Mouse (Mus musculus): ENCODE results near the gene Atg7. TPM values are rescaled to one million over a fixed set of nuclear protein-coding genes. Genes with fewer than 3 reads are reported as not detected.

The Atg7 gene
- total RNA-seq, 2 experiments from 2014 or later, result 15.3 to 16.1 TPM

DNA sequence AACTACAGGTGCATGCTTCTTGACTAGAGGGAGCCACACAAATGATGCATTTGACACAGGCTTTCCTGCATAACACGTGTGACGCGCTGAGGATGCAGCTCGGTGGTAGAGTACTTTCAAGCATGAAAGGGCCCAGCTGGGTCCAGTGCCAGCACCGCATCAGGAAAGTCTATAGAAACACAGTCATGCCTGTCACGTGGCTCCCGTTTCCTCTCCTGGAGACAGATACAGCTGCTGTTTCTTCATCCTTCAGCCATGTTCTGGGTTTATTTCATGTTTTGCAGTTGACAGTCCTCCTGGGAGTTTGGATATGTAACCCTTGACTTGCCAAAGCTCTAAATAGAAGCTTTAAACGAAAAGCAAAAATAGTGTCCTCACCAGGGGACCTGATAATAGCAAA, 135.8 kb downstream of the Atg7 start:
- intact Hi-C loops (cut with DNase I), result no loop called here
- no peak for DNase-seq

DNA sequence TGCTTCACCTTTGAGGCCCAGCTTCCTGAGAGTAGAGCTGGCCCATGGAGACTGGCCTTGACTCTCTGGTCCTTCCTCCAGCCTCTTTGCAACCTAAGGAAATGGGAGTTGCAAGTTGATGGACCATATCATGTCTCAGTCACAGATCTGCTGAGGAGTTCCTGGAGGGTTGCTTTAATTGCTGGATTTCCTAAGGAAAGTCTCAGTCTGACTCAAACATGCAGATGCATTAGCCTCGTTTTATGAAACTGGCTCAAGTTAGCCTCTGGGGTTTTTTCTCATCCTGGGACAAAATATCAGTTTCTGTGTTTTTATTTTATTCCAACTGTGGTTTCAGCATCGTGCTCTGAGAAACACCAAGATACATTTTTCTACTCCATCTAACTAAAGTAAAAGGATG, 137.7 kb downstream of the Atg7 start:
- intact Hi-C loops (cut with DNase I), result no loop called here
- no peak for DNase-seq

DNA sequence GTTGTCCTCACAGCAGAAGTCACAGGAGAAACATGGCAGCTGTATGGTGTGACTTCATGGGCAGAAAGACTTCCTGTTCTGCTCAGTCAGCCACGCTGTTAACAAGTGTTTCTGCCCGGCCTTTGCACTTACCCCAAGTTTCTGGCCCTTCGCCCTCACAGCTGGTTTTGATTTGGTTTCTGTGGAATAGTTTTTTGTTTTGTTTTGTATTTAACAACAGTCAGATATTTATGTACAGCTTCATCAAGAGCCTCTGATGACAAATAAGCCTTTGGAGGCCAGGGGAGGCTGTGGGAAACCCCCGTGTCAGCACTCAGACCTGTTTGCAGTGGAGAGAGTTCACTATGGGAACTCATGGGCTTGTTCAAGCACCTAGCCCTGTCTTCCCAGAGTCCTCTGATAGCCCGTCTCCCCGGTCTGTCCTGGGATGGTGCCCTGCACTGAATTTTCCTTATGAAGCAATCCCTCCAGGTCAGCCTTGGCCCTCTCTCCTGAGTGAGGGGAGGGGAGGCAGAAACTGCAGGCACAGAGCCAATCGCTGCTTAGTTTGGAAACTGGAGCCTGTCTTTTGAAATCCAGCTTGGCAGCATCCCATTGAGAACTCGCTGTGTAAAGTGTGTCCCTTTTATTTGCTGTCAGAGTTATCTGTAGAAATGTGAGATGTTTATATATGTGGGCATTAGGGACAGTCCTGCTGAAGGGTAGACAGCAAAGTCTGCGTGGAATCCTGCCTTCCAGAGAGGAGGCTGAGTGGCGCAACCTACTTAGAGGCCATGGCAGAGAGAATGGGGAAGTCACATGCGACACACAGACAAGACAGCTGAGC, 138.7 kb downstream of the Atg7 start:
- peak; percentile 78 to 79 for DNase-seq
- intact Hi-C loops (cut with DNase I), result no loop called here

DNA sequence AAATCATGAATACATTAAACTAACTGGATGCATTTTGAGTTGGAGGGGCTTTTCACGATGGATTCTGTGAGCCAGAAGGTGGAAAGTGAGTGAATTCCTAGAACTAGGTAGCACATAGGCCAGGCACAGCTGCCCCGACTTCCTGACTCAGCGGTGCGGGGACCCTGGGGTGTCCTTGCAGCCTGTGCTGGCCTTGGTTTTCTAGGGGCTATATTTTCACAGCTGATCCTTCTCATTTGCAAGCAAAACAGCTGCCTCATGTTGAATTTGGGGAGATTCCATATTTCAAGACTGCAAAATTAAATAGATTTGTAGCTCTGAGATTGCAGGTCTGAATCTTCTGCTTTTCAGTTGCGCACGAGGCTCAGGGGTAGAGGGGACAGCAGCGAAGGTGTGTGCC, 139.6 kb downstream of the Atg7 start:
- peak in 1 of 2 experiments; percentile 22 for DNase-seq
- intact Hi-C loops (cut with DNase I), result no loop called here

DNA sequence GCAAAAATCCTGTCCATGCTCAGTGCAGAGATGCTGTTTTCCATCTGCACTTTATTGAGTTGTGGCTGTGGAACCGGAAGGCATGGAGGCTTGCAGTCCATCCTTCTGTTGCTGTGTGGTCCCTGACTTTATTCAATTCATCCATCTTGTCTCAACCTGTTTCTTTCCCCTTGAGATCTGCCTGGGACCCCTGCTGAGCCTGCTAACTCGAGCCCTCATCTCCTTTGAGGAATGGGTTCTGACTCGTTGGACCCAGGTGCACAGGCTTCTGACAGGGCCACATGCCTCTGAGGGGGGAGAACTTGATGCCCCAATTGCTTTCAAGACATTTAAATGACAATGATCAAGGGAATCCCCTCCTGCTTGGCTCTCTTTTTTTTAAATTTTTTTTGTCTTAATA, 143.6 kb downstream of the Atg7 start:
- no peak for DNase-seq
- intact Hi-C loops (cut with DNase I), result no loop called here

DNA sequence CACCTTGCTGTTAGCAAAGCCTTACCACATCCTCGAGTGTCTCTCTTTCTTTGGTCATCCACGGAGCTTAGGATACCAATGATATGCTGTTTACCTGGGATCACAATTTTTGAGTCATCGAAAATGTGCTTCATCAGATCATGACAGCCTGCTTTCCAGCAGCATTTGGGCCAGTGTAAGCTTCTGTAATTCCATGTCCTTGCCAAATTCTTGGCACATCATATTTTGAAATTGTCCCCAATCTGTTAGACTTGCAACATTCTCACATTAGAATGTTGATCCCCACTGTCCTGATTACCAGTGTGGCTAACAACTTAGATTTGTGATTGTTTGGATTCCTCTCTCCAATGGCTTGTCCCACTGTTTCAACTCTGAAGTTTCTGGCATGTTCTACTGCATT, 144.7 kb downstream of the Atg7 start:
- intact Hi-C loops (cut with DNase I), result no loop called here
- DNase-seq, result no peak

DNA sequence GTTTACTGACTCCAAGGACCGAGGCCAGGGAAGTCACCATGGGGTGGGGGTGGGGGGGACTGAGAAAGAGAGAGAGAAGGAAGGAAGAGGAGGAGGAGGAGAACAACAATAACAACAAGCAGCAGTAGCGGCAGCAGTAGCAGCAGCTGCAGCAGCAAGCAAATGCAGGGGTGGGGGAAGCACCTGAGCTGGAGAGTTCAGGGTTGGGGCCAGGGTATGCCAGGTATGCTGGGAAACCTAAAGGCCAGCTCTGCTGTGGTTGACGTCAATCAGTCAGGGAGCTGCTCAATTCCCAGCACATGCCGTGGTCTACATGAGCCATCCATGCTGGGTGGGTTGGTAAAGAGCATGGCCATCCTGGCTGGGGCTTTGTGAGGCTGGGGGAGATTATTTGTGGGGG, 145.8 kb downstream of the Atg7 start:
- intact Hi-C loops (cut with DNase I), result no loop called here
- DNase-seq, result no peak

DNA sequence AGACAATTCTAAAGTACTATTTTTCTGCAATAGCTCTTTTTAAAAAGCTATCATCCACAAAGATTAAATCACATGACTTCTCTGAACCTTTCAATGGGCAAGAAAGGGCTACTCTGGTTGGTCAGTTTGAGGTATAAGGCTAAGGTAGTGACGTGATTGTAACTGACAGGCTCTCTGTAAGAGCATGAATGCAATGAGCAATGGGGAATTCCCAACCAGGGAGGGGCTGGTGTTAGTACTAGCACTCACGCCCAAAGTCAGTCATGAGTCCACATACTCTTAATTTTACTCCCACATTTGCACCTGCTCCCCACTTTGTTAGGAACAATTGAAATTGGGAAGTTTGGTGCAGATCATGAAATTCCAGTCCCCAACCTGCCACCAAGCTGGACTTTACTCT, 147.2 kb downstream of the Atg7 start:
- DNase-seq, result no peak
- intact Hi-C loops (cut with DNase I), result no loop called here

DNA sequence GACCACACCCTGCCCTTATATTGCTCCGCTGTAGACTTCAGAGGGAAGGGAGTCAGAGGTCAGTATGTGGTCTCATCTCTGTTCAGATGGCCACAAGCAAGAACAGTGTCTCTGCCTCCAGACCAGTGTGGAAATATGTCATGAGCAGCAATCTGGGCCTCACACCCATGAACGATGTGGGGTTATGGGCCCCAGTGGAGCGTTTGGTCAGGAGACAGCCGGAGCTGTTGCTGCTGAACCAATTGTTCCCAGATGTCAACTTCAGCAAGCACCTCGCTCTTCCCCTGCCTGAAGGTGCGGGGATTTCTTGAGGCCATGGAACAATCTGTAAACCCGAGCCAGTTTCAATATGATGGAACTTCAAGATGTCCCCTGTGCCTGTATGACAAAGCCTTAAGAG, 148.0 kb downstream of the Atg7 start:
- intact Hi-C loops (cut with DNase I), result no loop called here
- DNase-seq, result no peak

DNA sequence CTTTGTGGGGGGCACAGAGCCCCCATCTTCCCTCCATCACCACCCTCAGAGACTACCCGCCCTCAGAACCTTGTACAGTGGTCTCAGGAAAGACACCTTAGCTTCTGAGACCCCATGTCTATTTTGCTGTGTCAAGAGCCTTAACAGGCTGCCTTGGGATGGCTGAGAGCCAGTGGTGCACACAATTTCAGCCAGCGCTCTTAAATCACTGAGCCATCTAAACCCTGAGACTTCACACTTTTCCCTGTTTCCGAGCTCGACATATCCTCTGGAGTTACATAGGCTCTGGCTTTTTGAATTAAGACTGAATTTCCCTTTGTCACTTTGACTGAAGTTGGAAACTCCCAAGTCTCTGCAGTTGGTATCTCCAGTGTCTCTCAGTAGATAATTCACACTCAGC, 148.9 kb downstream of the Atg7 start:
- intact Hi-C loops (cut with DNase I), result no loop called here

DNA sequence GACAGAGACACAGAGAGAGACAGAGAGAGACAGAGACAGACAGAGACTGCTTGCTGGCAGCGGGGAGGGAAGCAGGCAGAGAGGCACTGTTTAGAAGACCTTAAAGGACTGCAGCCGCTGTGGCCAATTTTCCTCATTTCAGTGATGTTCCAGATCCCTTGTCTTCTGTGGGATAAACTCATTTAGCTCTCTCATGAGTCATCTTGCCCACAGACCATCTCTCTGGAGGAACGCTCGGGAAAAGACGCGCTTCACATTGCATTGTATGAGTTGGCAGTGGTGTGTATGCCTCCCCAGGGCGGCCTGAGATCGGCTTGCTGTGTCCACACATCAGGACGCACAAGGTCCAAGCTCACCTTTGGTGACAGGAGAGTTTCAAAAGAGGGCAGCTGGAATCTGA, 151.8 kb downstream of the Atg7 start:
- intact Hi-C loops (cut with DNase I), result no loop called here
- no peak for DNase-seq

More for the DNA sequence above, 148.9 kb downstream of the Atg7 start:
- no peak for DNase-seq

DNA sequence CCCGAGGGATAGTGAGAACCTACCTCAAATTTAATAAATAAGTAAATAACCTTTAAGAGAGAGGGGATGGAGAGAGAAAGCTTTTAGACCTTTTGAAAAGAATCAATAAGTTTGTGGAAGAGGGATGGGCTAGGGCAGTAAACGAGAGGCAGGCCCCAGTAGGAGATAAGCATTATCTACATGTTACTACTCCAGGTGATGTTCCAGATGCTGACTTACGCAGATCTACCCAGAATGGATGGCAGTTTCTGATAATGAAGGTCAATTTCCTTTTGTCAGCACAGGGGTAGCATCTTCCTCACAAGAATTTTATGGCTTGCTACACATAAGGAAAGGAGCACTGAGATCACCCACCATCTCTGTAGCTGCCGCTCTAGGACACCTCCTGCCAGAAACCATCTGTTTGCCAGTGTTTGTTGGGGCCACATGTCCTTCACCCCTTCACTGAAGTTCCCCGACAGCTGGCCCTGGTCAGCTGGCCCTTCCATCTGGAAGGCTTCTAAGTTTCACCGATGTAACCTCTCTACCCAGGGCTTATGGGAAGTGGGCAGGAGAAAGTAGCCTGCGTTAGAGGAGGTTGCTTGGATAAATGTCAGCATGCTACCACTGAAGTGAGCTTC, 152.9 kb downstream of the Atg7 start:
- intact Hi-C loops (cut with DNase I), result no loop called here

DNA sequence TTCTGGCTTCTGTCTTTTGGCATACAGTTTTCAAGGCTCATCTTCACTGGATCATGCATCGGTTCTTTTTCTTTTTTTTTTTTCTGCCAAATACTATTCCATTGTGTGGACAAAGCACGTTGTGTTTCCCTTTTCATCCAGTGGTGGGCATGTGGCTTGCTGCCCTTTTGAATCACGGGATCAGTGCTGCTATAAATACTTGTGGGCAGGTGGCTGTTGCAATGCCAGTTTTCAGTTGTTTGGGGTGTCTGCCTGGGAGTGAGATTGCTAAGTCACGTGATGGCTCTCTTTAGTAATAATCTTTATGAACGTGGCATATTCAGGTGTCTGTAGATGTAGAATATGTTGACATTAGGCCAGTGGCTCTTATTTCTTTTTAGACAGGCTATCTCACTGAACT, 155.0 kb downstream of the Atg7 start:
- intact Hi-C loops (cut with DNase I), result no loop called here
- DNase-seq, result no peak

More for the DNA sequence above, 152.9 kb downstream of the Atg7 start:
- no peak for DNase-seq

DNA sequence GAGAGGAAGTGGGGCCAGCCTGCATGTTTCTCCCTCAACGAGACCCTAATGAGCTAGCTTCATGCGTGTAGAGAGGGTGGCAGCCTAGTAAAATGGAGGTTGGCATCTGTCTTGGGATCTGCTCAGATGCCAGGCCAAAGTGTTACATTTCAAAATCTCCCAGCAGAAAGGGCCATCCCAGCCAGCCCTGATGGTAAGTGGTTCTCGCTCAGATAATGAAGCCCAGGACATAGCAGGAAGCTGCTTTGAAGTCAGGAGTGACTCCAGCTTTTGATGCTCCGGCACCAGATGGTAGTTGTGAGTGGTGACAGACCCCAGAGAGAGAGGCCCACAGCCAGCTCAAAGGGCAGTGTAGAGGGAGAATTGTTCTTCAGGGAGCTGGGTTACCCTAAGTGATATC, 155.8 kb downstream of the Atg7 start:
- DNase-seq, result no peak
- intact Hi-C loops (cut with DNase I), result no loop called here

DNA sequence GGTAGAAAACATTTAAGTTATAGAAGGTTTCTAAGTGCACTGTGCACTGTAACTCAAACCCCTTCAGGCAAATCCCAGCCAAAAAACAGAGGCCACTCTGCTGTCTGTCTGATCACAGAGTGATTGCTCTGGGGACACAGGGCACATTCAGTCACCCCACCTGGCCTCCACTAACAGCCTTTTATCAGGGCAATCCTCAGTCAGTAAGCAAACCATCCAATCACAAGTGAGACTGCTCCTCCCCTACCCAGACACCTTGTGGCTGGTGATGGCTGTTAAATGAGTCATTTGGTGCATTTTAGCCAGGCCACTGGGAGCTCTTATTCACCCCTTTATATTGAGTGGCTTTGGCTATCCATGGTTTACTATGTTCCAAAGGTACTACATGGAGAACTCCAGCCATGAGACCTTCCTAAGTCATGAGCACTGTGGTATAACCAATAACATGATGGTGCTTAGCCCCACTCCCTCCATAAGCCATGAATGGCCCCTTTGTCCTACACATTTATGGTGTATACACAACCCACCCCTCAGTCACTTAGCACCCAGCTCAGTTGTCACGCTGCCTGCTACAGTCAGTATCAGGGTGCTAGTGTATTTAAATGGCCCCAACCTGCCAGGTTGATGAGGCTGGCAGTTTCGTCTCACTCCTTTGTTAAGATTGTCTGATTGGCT, 157.5 kb downstream of the Atg7 start:
- intact Hi-C loops (cut with DNase I), result no loop called here
- DNase-seq, result no peak

DNA sequence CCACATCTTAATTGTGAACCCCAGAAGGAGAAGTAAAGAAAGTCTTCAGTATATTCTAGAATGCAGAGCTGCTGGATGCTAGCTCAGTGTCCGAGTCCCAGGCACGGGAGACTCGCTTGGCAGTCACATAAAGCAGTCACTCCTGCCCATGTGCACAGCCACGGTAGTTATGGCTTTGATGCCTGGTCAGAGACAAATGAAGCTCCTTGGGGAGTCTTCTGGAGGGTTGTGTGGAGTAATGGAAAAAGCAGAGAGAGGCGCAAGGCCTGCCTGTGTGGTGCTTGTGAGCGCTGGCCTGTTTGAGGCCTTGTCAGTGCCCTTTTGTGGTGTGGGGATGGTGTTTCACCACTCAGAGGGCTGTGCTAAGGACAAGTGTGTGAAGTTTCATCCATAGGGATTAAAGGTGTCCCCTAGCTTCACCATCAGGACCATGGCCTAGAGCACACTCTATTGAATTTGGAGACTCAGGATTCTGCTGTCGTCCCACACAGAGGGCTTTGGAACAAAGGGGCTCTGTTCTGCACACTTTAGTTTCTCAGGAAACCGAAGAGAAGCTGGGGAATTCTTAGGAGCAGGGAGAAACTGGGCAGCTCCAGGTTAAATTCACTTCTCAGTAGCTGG, 161.1 kb downstream of the Atg7 start:
- no peak for DNase-seq
- intact Hi-C loops (cut with DNase I), result no loop called here

DNA sequence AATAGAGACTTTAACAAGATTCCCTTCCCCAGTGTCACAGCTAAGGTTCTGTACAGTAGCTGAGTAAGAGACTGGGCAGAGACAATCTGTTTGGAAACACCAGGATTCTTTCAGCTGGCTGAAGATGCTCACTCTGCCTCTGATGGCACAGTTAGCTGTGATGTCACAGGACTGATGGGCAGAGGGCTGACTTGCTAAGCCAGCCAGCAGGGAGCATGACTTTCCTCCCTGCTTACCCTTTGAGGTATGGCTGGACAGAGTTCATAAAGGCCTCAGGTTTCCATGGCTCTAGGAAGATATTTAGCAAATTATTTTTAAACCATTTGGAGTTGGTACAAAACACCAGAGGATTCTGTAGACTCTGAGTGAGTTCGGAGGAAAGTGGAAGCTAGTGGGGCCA, 162.0 kb downstream of the Atg7 start:
- DNase-seq, result no peak
- intact Hi-C loops (cut with DNase I), result loop anchor here (5.0 kb wide), 1 partner anchor 73 kb away; no protein-coding TSS in a partner anchor

DNA sequence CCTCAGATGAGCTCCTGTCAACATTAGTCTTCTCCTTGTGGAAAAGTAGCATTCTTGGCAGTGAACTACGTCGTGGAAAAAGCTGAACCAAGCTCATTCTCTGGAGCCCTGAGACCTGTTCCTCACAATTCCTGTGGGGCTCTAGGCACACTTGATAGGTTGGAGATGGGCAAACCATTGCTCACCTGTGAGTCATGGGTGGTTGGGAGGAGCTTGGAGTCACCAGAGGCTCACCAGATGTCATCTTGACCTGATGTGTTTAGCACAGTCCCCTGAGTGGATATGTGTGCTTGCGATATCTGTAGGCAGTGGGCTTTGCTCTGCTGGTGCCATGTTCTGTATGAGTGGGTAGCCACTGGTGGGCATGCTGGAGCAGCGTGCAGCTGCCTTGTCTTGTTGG, 163.0 kb downstream of the Atg7 start:
- intact Hi-C loops (cut with DNase I), result loop anchor here (5.0 kb wide), 1 partner anchor 74 kb away; no protein-coding TSS in a partner anchor
- no peak for DNase-seq

DNA sequence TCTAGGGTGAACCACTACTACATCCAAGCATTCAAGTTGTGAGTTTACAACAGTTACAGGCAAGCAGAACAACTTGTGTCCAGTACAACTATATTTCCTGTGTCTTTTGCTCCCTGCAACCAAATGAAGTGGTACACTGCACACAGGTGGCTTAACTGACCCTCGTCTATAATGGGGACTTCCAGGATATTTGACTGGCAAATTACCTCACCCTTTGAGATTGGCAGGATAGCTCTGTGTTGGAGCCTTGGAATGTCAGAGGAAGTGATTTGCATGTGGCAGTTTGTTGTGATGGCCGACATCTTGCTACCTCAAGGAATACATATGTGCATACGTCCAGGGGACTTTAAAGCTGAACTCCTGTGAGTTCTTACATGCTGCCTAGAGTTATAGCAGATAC, 164.6 kb downstream of the Atg7 start:
- intact Hi-C loops (cut with DNase I), result loop anchor here (5.0 kb wide), 1 partner anchor 75 kb away; no protein-coding TSS in a partner anchor

DNA sequence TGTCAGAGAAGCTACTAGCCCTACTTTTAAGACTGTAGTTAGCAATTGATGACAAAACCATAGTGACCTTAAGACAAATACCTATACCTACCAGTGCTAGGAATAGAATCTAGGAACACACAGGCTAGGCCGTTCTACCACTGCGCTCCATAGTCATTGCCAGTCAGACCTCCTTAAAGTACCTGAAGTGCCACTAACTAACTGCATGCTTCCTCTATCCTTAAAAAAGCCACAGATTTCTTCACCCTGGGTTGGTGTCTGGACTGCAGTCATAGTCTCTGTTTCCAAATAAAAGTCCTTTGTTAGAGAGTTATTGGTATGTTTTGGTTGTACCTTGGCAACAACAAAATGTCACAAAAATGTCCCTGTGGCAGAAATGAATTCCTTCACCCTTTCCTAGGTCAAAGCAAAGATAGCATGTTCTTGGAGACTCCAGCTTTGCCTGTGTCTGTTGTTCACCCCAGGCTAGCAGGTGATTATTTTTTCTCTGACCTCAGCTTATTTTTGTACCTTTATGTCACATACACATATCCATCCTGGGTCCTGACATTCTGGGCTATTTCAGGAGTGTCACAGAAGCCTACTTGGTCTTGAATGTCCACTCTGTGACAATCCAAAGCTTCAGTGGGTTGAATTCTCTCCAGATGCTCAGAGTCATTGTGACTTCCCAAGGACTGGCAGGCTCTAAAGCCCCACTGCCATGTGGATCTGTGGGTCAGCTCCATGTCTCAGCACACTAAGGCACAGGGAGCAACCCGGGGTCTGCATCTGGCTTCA, 165.9 kb downstream of the Atg7 start:
- no peak for DNase-seq

More for the DNA sequence above, 164.6 kb downstream of the Atg7 start:
- no peak for DNase-seq

More for the DNA sequence above, 165.9 kb downstream of the Atg7 start:
- intact Hi-C loops (cut with DNase I), result loop anchor here (5.0 kb wide), 1 partner anchor 77 kb away; no protein-coding TSS in a partner anchor

Measured in heart, postnatal 10 days (tissue).